Mouse (Mus musculus): Measurements from ENCODE around the gene Hmg20b. TPM values are rescaled to one million over a fixed set of nuclear protein-coding genes. Genes with fewer than 3 reads are reported as not detected.

The Hmg20b gene
- polyA plus RNA-seq, 1 experiment from 2014 or later: 128 TPM

DNA sequence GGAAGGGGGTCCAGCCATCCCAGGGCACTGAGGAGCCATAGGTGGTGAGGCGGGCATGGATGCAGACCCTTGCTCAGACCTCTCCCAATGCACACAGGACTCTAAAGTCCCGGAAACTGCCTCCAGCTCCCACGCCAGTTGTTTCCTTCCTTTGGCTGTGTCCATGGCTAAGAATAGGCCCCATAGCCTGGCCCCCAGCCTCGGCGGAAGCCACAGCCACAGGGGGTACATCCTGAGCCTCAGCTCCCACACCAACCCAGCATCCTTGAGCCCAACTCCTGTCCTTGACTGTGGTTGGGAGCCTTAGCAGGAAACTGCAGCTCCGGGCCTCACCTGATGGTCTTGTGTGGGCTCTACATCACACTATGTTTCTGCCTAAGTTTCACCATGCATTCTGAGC, 23.4 kb downstream of the Hmg20b start:
- WGBS: 79% methylated on average over 6 of the region's 6 CpGs

GRCm38 (mm10) chr10:81325781-81326180, 24.5 kb downstream of the Hmg20b start:
- DNase-seq (ENCODE audit: low spot score): no peak
- Histone ChIP-seq H3K27me3 (ENCODE audit: insufficient read depth, poor library complexity, severe bottlenecking) (peaks cover 3% of the 10 kb centered on the region; the same call in 1 of the 2 replicates), H3K9me3 (no peaks in the 10 kb centered on the region), H3K36me3 (peaks cover 68% of the 10 kb centered on the region), H3K27ac (no peak overlapping the region), H3K4me3 (no peak overlapping the region), H3K4me1 (replicated peaks) (peaks cover 62% of the 10 kb centered on the region)
- WGBS: 94% methylated on average over 18 of the region's 18 CpGs

More for the DNA sequence above, 23.4 kb downstream of the Hmg20b start:
- no peak for DNase-seq (ENCODE audit: low spot score)
- peaks cover 68% of the 10 kb centered on the region for H3K36me3 ChIP-seq
- peaks cover 58% of the 10 kb centered on the region for H3K4me1 ChIP-seq (replicated peaks)
- no peaks in the 10 kb centered on the region for H3K9me3 ChIP-seq
- peaks cover 12% of the 10 kb centered on the region for H3K27me3 ChIP-seq (ENCODE audit: insufficient read depth, poor library complexity, severe bottlenecking)
- no peak overlapping the region for H3K4me3 ChIP-seq
- peak overlapping the region; percentile 50; the same call in 1 of the 2 replicates for H3K27ac ChIP-seq

DNA sequence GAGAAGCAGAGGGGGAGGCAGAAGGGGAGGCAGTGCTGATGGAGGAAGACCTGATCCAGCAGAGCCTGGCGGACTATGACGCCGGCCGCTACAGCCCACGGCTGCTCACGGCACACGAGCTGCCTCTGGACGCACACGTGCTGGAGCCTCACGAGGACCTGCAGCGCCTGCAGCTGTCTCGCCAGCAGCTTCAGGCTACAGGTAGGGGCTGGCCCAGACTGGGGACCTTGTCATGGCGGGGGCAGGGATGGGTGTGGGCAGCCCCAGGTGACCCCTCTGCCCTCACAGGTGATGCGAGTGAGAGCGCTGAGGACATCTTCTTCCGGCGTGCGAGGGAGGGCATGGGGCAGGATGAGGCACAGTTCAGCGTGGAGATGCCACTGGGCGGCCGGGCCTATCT, 25.1 kb downstream of the Hmg20b start:
- Histone ChIP-seq H3K4me3 (no peak overlapping the region), H3K4me1 (replicated peaks) (peaks cover 59% of the 10 kb centered on the region), H3K27ac (no peak overlapping the region), H3K9me3 (no peaks in the 10 kb centered on the region), H3K27me3 (ENCODE audit: insufficient read depth, poor library complexity, severe bottlenecking) (no peaks in the 10 kb centered on the region), H3K36me3 (peaks cover 68% of the 10 kb centered on the region)
- 94% methylated on average over 21 of the region's 21 CpGs for WGBS
- DNase-seq (ENCODE audit: low spot score): no peak

GRCm38 (mm10) chr10:81323791-81324530, 26.3 kb downstream of the Hmg20b start:
- peaks cover 65% of the 10 kb centered on the region for H3K36me3 ChIP-seq
- H3K27me3 ChIP-seq (ENCODE audit: insufficient read depth, poor library complexity, severe bottlenecking): no peaks in the 10 kb centered on the region
- peaks cover 58% of the 10 kb centered on the region for H3K4me1 ChIP-seq (replicated peaks)
- DNase-seq (ENCODE audit: low spot score): no peak
- H3K4me3 ChIP-seq: no peak overlapping the region
- 97% methylated on average over 18 of the region's 18 CpGs for WGBS
- H3K9me3 ChIP-seq: no peaks in the 10 kb centered on the region
- no peak overlapping the region for H3K27ac ChIP-seq

- DNase-seq (ENCODE audit: low spot score): no peak
- Histone ChIP-seq H3K36me3 (peaks cover 65% of the 10 kb centered on the region), H3K27me3 (ENCODE audit: insufficient read depth, poor library complexity, severe bottlenecking) (no peaks in the 10 kb centered on the region), H3K4me3 (no peak overlapping the region), H3K4me1 (replicated peaks) (peaks cover 58% of the 10 kb centered on the region), H3K27ac (no peak overlapping the region), H3K9me3 (no peaks in the 10 kb centered on the region)
- 96% methylated on average over 23 of the region's 23 CpGs for WGBS
Observed at GRCm38 (mm10) chr10:81323141-81323775, 27.0 kb downstream of the Hmg20b start.

- no peak overlapping the region for H3K27ac ChIP-seq
- H3K4me3 ChIP-seq: peak overlapping the region; percentile 80
- H3K4me1 ChIP-seq (replicated peaks): peaks cover 56% of the 10 kb centered on the region
- WGBS: 95% methylated on average over 27 of the region's 27 CpGs
- H3K9me3 ChIP-seq: no peaks in the 10 kb centered on the region
- DNase-seq (ENCODE audit: low spot score): no peak
- H3K27me3 ChIP-seq (ENCODE audit: insufficient read depth, poor library complexity, severe bottlenecking): no peaks in the 10 kb centered on the region
- peaks cover 67% of the 10 kb centered on the region for H3K36me3 ChIP-seq
Observed at GRCm38 (mm10) chr10:81322444-81322843, 27.8 kb downstream of the Hmg20b start.

GRCm38 (mm10) chr10:81321436-81321835, 28.8 kb downstream of the Hmg20b start:
- DNase-seq (ENCODE audit: low spot score): no peak
- Histone ChIP-seq H3K27me3 (ENCODE audit: insufficient read depth, poor library complexity, severe bottlenecking) (peaks cover 5% of the 10 kb centered on the region; the same call in 1 of the 2 replicates), H3K36me3 (peaks cover 67% of the 10 kb centered on the region), H3K4me1 (replicated peaks) (peaks cover 60% of the 10 kb centered on the region), H3K4me3 (peak overlapping the region; percentile 80), H3K9me3 (no peaks in the 10 kb centered on the region), H3K27ac (peak overlapping the region; percentile 96)
- WGBS: 4% methylated on average over 20 of the region's 20 CpGs

GRCm38 (mm10) chr10:81320550-81321347, 29.5 kb downstream of the Hmg20b start, which contains the start of gene Cactin:
Cactin (plus strand) TSS chr10:81321103.
- Histone ChIP-seq H3K27ac (peak within 1 kb of the TSS; percentile 96), H3K36me3 (peaks cover 67% of the 10 kb centered on the region), H3K27me3 (ENCODE audit: insufficient read depth, poor library complexity, severe bottlenecking) (peaks cover 9% of the 10 kb centered on the region; the same call in 1 of the 2 replicates), H3K9me3 (no peaks in the 10 kb centered on the region), H3K4me1 (replicated peaks) (peaks cover 60% of the 10 kb centered on the region), H3K4me3 (peak within 1 kb of the TSS; percentile 80)
- peak; percentile 99 for DNase-seq (ENCODE audit: low spot score)
- under 1% methylated on average over 68 of the region's 68 CpGs for WGBS

GRCm38 (mm10) chr10:81319741-81320549, 30.3 kb downstream of the Hmg20b start:
- peak overlapping the region; percentile 80 for H3K4me3 ChIP-seq
- WGBS: 2% methylated on average over 38 of the region's 38 CpGs
- H3K27ac ChIP-seq: peak overlapping the region; percentile 96
- peaks cover 67% of the 10 kb centered on the region for H3K36me3 ChIP-seq
- no peaks in the 10 kb centered on the region for H3K9me3 ChIP-seq
- H3K27me3 ChIP-seq (ENCODE audit: insufficient read depth, poor library complexity, severe bottlenecking): peaks cover 9% of the 10 kb centered on the region; the same call in 1 of the 2 replicates
- peak; percentile 98 for DNase-seq (ENCODE audit: low spot score)
- peaks cover 59% of the 10 kb centered on the region for H3K4me1 ChIP-seq (replicated peaks)

GRCm38 (mm10) chr10:81319330-81319699, 31.0 kb downstream of the Hmg20b start:
- peaks cover 67% of the 10 kb centered on the region for H3K36me3 ChIP-seq
- peaks cover 59% of the 10 kb centered on the region for H3K4me1 ChIP-seq (replicated peaks)
- 39% methylated on average over 8 of the region's 8 CpGs for WGBS
- peak overlapping the region; percentile 80 for H3K4me3 ChIP-seq
- no peaks in the 10 kb centered on the region for H3K9me3 ChIP-seq
- peaks cover 9% of the 10 kb centered on the region; the same call in 1 of the 2 replicates for H3K27me3 ChIP-seq (ENCODE audit: insufficient read depth, poor library complexity, severe bottlenecking)
- no peak for DNase-seq (ENCODE audit: low spot score)
- peak overlapping the region; percentile 96 for H3K27ac ChIP-seq

DNA sequence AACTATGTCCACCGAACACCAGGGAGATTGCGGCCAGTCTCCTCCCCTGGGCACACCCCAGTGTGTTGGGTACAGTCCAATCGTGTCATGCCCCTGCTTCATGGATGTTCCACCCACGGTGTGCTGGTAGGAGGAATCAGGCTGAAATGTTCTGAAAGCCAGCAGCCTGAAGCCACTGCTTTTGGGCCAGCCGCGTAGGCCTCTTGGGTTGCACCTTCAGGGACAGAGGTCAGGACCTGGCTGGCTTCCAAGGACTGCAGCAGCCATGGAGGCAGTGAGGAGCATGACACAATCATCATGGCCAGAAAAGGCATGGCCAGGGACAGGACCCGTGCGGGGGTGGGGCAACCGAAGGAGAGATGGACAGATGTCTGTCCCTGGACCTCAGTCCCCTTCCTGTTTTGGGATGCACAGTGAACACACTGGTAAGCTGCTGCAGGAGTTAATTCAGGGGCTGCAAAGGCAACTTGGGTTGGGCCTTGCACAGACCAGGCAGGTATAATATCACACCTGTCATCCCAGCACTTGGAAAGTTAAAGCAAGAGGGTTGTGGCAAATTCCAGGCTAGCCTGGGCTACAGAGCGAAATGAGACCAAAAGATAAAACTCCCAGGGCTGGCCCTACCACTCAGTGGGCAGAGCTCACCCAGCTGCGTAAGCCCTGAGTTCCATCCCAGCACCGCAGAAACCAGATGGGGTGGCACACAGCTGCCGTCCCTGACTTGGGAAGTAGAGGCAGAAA, 31.5 kb downstream of the Hmg20b start:
- no peaks in the 10 kb centered on the region for H3K9me3 ChIP-seq
- H3K27ac ChIP-seq: peak overlapping the region; percentile 96
- WGBS: 92% methylated on average over 13 of the region's 13 CpGs
- no peak for DNase-seq (ENCODE audit: low spot score)
- peaks cover 55% of the 10 kb centered on the region for H3K4me1 ChIP-seq (replicated peaks)
- H3K36me3 ChIP-seq: peaks cover 67% of the 10 kb centered on the region
- H3K4me3 ChIP-seq: peak overlapping the region; percentile 80; the same call in 1 of the 2 replicates
- peaks cover 9% of the 10 kb centered on the region; the same call in 1 of the 2 replicates for H3K27me3 ChIP-seq (ENCODE audit: insufficient read depth, poor library complexity, severe bottlenecking)
